Mouse (Mus musculus) MN1 (cell line): Measurements from ENCODE around the gene Wdr72.

Source experiments
- DNase-seq: peaks from one replicate; pipeline ENCODE4 v3.0.0-alpha.2; 2016; ENCODE audit warnings: low spot score

Gene Wdr72

DNA sequence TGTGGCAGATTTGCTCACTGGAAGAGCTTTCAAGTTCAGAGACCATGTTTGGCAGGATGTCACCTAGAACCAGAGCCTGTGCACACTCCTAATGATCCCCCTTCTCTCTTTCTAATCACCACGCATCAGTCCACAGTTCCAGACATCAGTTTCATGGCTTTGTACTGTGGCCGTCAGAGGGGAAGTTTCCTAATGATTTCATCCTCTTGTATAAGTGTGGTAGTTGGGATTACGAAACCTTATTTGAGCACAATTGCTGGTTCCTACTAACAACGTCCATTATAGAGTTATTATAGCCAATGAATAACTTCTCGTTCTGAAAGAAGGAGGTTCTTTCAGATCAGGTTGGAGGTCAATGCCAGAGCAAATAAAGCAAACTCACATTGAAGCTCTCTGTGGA, 131.1 kb downstream of the Wdr72 start:
- no peak for DNase-seq

DNA sequence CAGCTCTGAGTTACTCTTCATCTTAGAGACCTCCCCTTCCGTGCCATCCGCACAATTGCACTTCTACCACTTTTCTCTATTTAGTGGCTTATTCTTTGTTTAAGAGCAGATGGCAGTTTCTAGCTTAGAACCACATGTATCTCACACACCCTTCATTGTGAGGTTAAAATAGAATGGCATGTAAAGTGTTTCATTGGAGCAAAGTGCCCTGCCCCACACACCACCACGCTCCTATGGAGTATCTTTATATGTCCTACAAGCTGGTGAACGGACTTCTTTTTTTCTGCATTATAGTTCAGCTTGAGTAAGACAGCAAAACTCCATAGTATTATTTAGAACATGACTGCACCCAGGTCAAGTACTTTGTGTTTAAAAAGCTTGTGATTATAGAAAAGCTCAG, 137.9 kb downstream of the Wdr72 start:
- no peak for DNase-seq

DNA sequence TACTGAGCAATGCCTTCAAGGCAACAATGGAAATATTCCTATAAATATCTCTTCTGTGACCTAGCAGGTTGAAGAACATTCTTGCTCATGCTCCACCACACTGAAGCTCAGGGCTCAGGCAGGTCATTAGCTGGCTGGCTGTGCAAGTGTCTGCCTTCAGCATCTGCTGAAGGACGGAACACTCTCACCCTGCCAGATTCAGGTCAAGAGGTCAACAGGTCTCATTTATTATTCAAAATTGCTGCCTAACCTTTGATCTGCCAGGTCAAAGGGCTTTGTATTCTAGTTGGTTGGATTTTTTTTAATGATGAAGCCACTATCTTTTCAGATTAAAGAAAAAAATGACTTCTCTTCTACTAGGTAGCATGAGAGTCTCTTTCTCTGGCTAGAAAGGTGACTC, 139.3 kb downstream of the Wdr72 start:
- DNase-seq = no peak

- no peak for DNase-seq
These were observed 140.4 kb downstream of the Wdr72 start for GRCm38 (mm10) chr9:74250522-74250921.

GRCm38 (mm10) chr9:74258389-74258788, 148.2 kb downstream of the Wdr72 start:
- no peak for DNase-seq

GRCm38 (mm10) chr9:74277752-74278385, 167.7 kb downstream of the Wdr72 start:
- DNase-seq = no peak

- DNase-seq = no peak
These were observed 171.9 kb downstream of the Wdr72 start for GRCm38 (mm10) chr9:74282072-74282471.

GRCm38 (mm10) chr9:74286210-74286609, 176.1 kb downstream of the Wdr72 start:
- no peak for DNase-seq

DNA sequence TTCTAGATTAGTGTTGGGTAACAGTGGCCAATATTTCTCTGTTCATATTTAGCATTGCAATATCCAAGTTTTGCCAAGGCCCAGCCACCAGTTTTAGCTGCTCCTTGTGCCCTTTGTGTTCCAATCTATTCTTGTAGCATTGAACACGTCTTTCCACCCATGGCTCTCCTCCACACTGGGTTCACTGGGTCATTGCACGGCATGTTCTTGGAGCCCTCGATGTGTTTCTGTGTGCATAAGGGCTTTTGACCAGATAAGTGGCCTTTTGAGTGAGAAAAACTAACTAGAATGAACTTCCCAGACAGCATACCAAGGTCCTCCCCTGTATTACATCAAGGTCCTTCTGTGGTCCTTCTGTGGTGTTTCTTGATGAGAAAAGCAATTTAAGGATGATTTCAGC, 184.3 kb downstream of the Wdr72 start:
- DNase-seq = no peak

- no peak for DNase-seq
These were observed 208.6 kb downstream of the Wdr72 start for GRCm38 (mm10) chr9:74318771-74319170.

DNA sequence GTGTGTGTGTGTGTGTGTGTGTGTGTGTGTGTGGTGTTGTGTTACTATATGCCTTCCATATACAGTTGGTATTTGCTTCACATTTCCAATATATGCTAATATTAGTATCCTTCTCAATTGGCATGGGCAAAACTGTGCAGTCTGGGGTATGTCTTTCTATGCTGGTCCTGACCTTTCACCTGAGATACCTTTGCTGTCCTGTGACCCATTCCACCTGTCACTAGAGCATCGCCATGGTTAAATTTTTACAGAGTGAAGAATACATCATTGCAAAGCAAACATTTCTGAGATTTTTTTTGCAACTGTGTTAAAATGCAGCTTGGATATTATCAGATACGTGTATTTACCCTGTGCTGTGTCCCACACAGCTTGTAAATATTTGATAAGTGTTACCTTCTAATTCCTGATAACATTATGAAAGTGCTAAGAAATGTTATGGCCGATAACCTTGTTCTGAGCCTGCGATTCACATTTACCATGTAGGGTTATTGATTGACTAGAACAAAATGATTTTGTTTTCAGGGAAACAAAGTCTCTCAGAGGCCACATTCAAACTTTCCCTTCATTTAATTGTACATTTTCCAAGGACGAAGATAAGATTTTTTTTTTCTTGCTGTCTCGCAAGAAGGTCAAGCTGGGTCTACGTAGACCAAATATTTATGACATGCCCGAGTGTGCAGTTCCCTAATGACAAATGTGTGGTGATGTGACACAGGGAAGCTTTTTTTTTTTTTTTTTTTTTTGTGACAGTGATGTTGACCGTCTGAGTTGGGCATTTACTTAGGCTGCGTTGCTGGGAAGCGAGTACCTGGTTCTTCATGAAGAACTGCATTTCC, 214.2 kb downstream of the Wdr72 start:
- no peak for DNase-seq

GRCm38 (mm10) chr9:74324925-74325295, 214.8 kb downstream of the Wdr72 start:
- no peak for DNase-seq

DNA sequence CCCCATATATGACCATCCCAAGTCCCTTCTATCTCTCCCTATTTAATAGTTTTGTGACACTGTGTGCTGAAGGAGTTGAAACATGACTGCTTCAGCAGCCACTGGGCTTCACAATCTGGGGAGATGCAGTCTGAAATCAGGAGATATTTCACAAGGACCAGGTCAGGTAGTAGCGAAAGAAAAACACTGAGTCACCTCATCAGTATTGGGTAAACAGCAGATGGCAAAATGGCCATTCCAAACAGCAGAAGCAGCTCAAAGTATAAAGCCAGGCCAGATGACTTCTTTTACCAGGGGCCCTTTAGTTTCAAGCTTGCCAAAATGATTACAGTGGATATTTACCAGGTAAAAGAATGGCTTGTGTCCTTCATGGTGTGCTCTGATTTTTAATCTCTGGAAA, 215.8 kb downstream of the Wdr72 start:
- DNase-seq = no peak

DNA sequence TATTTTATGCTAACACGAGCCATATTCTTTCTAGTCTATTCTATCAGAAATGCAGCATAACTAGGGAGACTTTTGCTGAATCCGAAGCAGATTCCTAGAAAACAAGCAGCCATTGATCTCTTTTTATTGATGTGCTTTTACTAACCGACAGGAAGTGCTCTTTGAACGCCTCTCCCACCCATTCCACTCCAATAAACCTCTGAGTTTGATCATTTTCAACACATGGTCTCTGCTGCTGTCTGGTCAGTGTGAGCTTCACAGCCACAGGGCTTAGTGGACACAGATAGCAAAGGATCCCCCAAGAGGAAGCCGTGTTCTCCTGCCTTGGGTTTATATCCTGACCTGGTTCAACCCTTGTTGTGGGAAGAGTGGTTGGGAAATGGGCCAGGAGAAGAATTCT, 218.7 kb downstream of the Wdr72 start:
- DNase-seq = no peak

- no peak for DNase-seq
These were observed 220.7 kb downstream of the Wdr72 start for GRCm38 (mm10) chr9:74330706-74331495.

DNA sequence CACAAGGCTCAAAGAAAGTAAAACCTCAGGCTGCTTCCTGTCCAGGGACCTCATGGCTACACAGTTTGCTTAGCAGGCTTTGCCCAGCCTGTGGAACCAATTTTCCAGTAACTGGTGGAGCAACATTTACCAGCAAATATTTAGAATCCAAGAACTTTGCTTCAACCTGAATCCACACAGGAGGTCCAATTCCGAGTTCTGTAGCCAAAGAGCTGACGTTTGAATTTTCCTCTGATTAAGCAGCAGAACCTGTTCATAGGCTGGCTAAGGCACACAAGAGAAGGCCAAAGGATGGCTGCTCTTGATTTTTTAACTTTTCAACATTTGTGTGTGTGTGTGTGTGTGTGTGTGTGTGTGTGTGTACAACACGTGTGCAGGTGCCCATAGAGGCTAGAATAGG, 222.2 kb downstream of the Wdr72 start:
- DNase-seq = no peak
